Mouse (Mus musculus): ENCODE results near the gene Gm17949. TPM values are rescaled to one million over a fixed set of nuclear protein-coding genes. Genes with fewer than 3 reads are reported as not detected.
"Not testable (repeated sequence)": the region's sequence is repeated elsewhere in the genome, so short reads cannot be mapped to it uniquely, and the experiment has no call there.

Gene Gm17949
- polyA plus RNA-seq, 1 experiment from 2014 or later = 0.47 TPM

- ATAC-seq = no peak
- Histone ChIP-seq H3K4me3 (replicated peaks; ENCODE audit: low read length) (peak within 1 kb of the TSS; percentile 76), H3K4me1 (replicated peaks; ENCODE audit: control insufficient read depth, insufficient read depth, low read length) (peaks cover 16% of the 10 kb centered on the region), H3K27ac (ENCODE audit: low read length) (peak within 1 kb of the TSS; percentile 92), H3K4me2 (ENCODE audit: low read length) (peak within 1 kb of the TSS; percentile 62), H3K9me3 (ENCODE audit: control insufficient read depth, low read length) (no peaks in the 10 kb centered on the region), H3K27me3 (replicated peaks; ENCODE audit: control insufficient read depth, insufficient read depth, low read length) (no peaks in the 10 kb centered on the region), H3K36me3 (ENCODE audit: control insufficient read depth, insufficient read depth) (peaks cover 3% of the 10 kb centered on the region; the same call in 1 of the 2 replicates), H3K9ac (replicated peaks; ENCODE audit: low read depth, low read length) (peak within 1 kb of the TSS; percentile 98)
- WGBS = 1% methylated on average over 67 of the region's 99 CpGs
Observed at GRCm38 (mm10) chr17:57030931-57031660, 19.8 kb downstream of the Gm17949 start, which contains the start of gene Khsrp. TSS of gene Khsrp (minus strand) at chr17:57031522.

GRCm38 (mm10) chr17:57031661-57032420 lies 20.6 kb downstream of the Gm17949 start:
- Histone ChIP-seq H3K9me3 (ENCODE audit: control insufficient read depth, low read length) (no peaks in the 10 kb centered on the region), H3K36me3 (ENCODE audit: control insufficient read depth, insufficient read depth) (peaks cover 3% of the 10 kb centered on the region; the same call in 1 of the 2 replicates), H3K27ac (ENCODE audit: low read length) (peak overlapping the region; percentile 82), H3K27me3 (replicated peaks; ENCODE audit: control insufficient read depth, insufficient read depth, low read length) (no peaks in the 10 kb centered on the region), H3K4me1 (replicated peaks; ENCODE audit: control insufficient read depth, insufficient read depth, low read length) (peaks cover 16% of the 10 kb centered on the region), H3K4me3 (replicated peaks; ENCODE audit: low read length) (peak overlapping the region; percentile 76), H3K4me2 (ENCODE audit: low read length) (peak overlapping the region; percentile 61), H3K9ac (replicated peaks; ENCODE audit: low read depth, low read length) (peak overlapping the region; percentile 43; the same call in 1 of the 2 replicates)
- under 1% methylated on average over 36 of the region's 38 CpGs for WGBS
- peak; percentile 95 for ATAC-seq

DNA sequence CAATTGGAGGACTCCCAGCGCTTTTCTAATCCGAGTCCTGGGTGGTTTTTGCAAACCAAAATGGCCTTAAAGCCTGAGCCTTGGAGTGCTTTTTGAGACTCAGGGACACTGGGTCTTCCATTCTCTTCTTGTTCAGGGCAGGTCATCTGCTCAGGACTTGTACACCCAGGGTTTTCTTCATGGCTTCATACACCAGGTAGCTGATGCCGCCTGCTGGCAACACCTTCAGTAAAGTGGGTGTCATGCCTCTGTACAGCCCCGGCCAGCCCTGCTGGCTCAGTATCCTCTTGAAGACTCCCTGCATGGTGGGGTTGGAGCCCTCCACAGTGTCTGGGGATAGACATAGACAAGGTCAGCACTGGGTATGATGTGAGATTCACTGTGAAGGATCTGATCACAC lies 21.6 kb downstream of the Gm17949 start:
- H3K36me3 ChIP-seq (ENCODE audit: control insufficient read depth, insufficient read depth) = no peaks in the 10 kb centered on the region
- no peak overlapping the region for H3K9ac ChIP-seq (replicated peaks; ENCODE audit: low read depth, low read length)
- no peak for ATAC-seq
- H3K27me3 ChIP-seq (replicated peaks; ENCODE audit: control insufficient read depth, insufficient read depth, low read length) = no peaks in the 10 kb centered on the region
- H3K4me2 ChIP-seq (ENCODE audit: low read length) = no peak overlapping the region
- WGBS = 85% methylated on average over 4 of the region's 4 CpGs
- no peaks in the 10 kb centered on the region for H3K9me3 ChIP-seq (ENCODE audit: control insufficient read depth, low read length)
- H3K4me1 ChIP-seq (replicated peaks; ENCODE audit: control insufficient read depth, insufficient read depth, low read length) = peaks cover 16% of the 10 kb centered on the region
- H3K27ac ChIP-seq (ENCODE audit: low read length) = no peak overlapping the region
- no peak overlapping the region for H3K4me3 ChIP-seq (replicated peaks; ENCODE audit: low read length)

GRCm38 (mm10) chr17:57038978-57039377 lies 27.7 kb downstream of the Gm17949 start:
- no peak overlapping the region for H3K4me3 ChIP-seq (replicated peaks; ENCODE audit: low read length)
- H3K4me1 ChIP-seq (replicated peaks; ENCODE audit: control insufficient read depth, insufficient read depth, low read length) = no peaks in the 10 kb centered on the region
- WGBS = 40% methylated on average over 8 of the region's 8 CpGs

DNA sequence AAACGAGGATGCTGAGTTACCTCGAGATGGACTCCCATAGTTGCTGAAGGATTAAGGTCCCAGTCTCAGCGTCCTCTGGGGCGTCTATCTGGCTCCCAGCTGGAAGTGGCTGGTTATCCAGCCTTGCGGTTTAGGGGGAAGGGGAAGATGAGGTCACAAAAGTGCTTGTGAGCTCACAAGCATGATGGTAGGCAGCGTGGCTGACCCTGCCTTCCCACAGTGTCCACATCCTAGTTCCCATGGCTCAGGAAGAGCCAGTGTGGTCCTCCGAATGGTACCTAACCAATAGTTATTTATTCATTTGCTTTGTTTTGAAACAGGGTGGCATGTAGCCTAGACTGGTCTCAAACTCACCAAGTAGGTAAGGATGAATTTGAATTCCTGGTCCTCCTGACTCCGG lies 30.3 kb downstream of the Gm17949 start, which contains the start of gene Slc25a41:
Gene Slc25a41, minus strand, starts transcription at position 101 of the 400 bp plus-strand sequence.
- H3K4me2 ChIP-seq (ENCODE audit: low read length) = no peak within 1 kb of the TSS
- no peak within 1 kb of the TSS for H3K27ac ChIP-seq (ENCODE audit: low read length)
- 76% methylated on average over 8 of the region's 8 CpGs for WGBS
- H3K4me1 ChIP-seq (replicated peaks; ENCODE audit: control insufficient read depth, insufficient read depth, low read length) = no peaks in the 10 kb centered on the region
- H3K36me3 ChIP-seq (ENCODE audit: control insufficient read depth, insufficient read depth) = peaks cover 7% of the 10 kb centered on the region; the same call in 1 of the 2 replicates
- H3K9ac ChIP-seq (replicated peaks; ENCODE audit: low read depth, low read length) = no peak within 1 kb of the TSS
- H3K27me3 ChIP-seq (replicated peaks; ENCODE audit: control insufficient read depth, insufficient read depth, low read length) = no peaks in the 10 kb centered on the region
- no peak within 1 kb of the TSS for H3K4me3 ChIP-seq (replicated peaks; ENCODE audit: low read length)
- ATAC-seq = no peak
- no peaks in the 10 kb centered on the region for H3K9me3 ChIP-seq (ENCODE audit: control insufficient read depth, low read length)

More at GRCm38 (mm10) chr17:57038978-57039377, 27.7 kb downstream of the Gm17949 start:
- Histone ChIP-seq H3K4me2 (ENCODE audit: low read length) (no peak overlapping the region), H3K9me3 (ENCODE audit: control insufficient read depth, low read length) (no peaks in the 10 kb centered on the region), H3K36me3 (ENCODE audit: control insufficient read depth, insufficient read depth) (no peaks in the 10 kb centered on the region), H3K27ac (ENCODE audit: low read length) (no peak overlapping the region), H3K9ac (replicated peaks; ENCODE audit: low read depth, low read length) (no peak overlapping the region), H3K27me3 (replicated peaks; ENCODE audit: control insufficient read depth, insufficient read depth, low read length) (no peaks in the 10 kb centered on the region)
- ATAC-seq = no peak

- H3K9me3 ChIP-seq (ENCODE audit: control insufficient read depth, low read length) = no peaks in the 10 kb centered on the region
- no peak overlapping the region for H3K4me3 ChIP-seq (replicated peaks; ENCODE audit: low read length)
- H3K9ac ChIP-seq (replicated peaks; ENCODE audit: low read depth, low read length) = no peak overlapping the region
- H3K4me1 ChIP-seq (replicated peaks; ENCODE audit: control insufficient read depth, insufficient read depth, low read length) = no peaks in the 10 kb centered on the region
- no peak for ATAC-seq
- H3K4me2 ChIP-seq (ENCODE audit: low read length) = no peak overlapping the region
- 51% methylated on average over 5 of the region's 5 CpGs for WGBS
- no peaks in the 10 kb centered on the region for H3K27me3 ChIP-seq (replicated peaks; ENCODE audit: control insufficient read depth, insufficient read depth, low read length)
- H3K36me3 ChIP-seq (ENCODE audit: control insufficient read depth, insufficient read depth) = peaks cover 19% of the 10 kb centered on the region
- no peak overlapping the region for H3K27ac ChIP-seq (ENCODE audit: low read length)
Observed at GRCm38 (mm10) chr17:57047406-57047805, 36.1 kb downstream of the Gm17949 start.

- 85% methylated on average over 3 of the region's 3 CpGs for WGBS
- no peak overlapping the region for H3K9ac ChIP-seq (replicated peaks; ENCODE audit: low read depth, low read length)
- no peak overlapping the region for H3K4me3 ChIP-seq (replicated peaks; ENCODE audit: low read length)
- H3K27ac ChIP-seq (ENCODE audit: low read length) = no peak overlapping the region
- peaks cover 24% of the 10 kb centered on the region for H3K36me3 ChIP-seq (ENCODE audit: control insufficient read depth, insufficient read depth)
- H3K9me3 ChIP-seq (ENCODE audit: control insufficient read depth, low read length) = no peaks in the 10 kb centered on the region
- H3K4me1 ChIP-seq (replicated peaks; ENCODE audit: control insufficient read depth, insufficient read depth, low read length) = no peaks in the 10 kb centered on the region
- no peaks in the 10 kb centered on the region for H3K27me3 ChIP-seq (replicated peaks; ENCODE audit: control insufficient read depth, insufficient read depth, low read length)
- no peak overlapping the region for H3K4me2 ChIP-seq (ENCODE audit: low read length)
- ATAC-seq = no peak
Observed at GRCm38 (mm10) chr17:57048816-57049215, 37.5 kb downstream of the Gm17949 start.

GRCm38 (mm10) chr17:57051679-57052078 lies 40.4 kb downstream of the Gm17949 start:
- not testable (repeated sequence) for H3K9me3 ChIP-seq (ENCODE audit: control insufficient read depth, low read length); ATAC-seq; H3K4me1 ChIP-seq (replicated peaks; ENCODE audit: control insufficient read depth, insufficient read depth, low read length); H3K27ac ChIP-seq (ENCODE audit: low read length); H3K4me2 ChIP-seq (ENCODE audit: low read length); H3K4me3 ChIP-seq (replicated peaks; ENCODE audit: low read length); H3K9ac ChIP-seq (replicated peaks; ENCODE audit: low read depth, low read length); H3K27me3 ChIP-seq (replicated peaks; ENCODE audit: control insufficient read depth, insufficient read depth, low read length)
- 91% methylated on average over 3 of the region's 4 CpGs for WGBS
- H3K36me3 ChIP-seq (ENCODE audit: control insufficient read depth, insufficient read depth) = peaks cover 20% of the 10 kb centered on the region

DNA sequence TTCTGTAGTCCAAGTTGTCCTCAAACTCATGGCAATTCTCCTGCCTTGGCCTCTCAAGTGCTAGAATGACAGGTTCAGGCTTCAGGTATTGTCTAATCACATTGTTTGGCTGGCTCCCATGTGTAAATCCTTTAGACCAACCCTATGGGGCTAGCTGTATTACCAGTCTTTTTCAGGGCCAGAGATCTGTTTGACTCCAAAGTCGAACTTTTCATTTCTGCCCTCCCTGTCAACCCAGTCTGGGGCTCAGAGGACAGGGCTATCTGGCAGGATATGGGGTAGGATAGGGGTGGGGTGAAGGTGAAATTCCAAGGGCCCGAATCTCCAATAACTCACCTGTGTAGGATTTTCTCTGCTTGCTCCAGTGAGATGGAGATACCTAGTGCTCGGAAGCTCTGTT lies 45.0 kb downstream of the Gm17949 start:
- H3K9ac ChIP-seq (replicated peaks; ENCODE audit: low read depth, low read length) = no peak overlapping the region
- H3K4me2 ChIP-seq (ENCODE audit: low read length) = no peak overlapping the region
- no peak for ATAC-seq
- WGBS = 88% methylated on average over 3 of the region's 3 CpGs
- peaks cover 17% of the 10 kb centered on the region for H3K4me1 ChIP-seq (replicated peaks; ENCODE audit: control insufficient read depth, insufficient read depth, low read length)
- no peak overlapping the region for H3K4me3 ChIP-seq (replicated peaks; ENCODE audit: low read length)
- peaks cover 3% of the 10 kb centered on the region; the same call in 1 of the 2 replicates for H3K27me3 ChIP-seq (replicated peaks; ENCODE audit: control insufficient read depth, insufficient read depth, low read length)
- H3K9me3 ChIP-seq (ENCODE audit: control insufficient read depth, low read length) = no peaks in the 10 kb centered on the region
- peaks cover 14% of the 10 kb centered on the region for H3K36me3 ChIP-seq (ENCODE audit: control insufficient read depth, insufficient read depth)
- H3K27ac ChIP-seq (ENCODE audit: low read length) = no peak overlapping the region

Data from forebrain, embryonic 16.5 days (tissue).